Mouse (Mus musculus): ENCODE measurements at regions not wholly inside any gene's neighbourhood (a gene's known extent, or its start where the extent isn't known, plus 50 kb on each side); places are given as distances from the start of the nearest gene placed in this dataset.

- peak in 1 of 2 experiments; percentile 27 for DNase-seq
- intact Hi-C loops (cut with DNase I): no loop called here
Observed at GRCm38 (mm10) chr3:52528521-52528920, 260.4 kb downstream of the Foxo1 start.

GRCm38 (mm10) chr3:52527781-52528180, 259.6 kb downstream of the Foxo1 start:
- peak in 1 of 2 experiments; percentile 25 for DNase-seq
- intact Hi-C loops (cut with DNase I): no loop called here

DNA sequence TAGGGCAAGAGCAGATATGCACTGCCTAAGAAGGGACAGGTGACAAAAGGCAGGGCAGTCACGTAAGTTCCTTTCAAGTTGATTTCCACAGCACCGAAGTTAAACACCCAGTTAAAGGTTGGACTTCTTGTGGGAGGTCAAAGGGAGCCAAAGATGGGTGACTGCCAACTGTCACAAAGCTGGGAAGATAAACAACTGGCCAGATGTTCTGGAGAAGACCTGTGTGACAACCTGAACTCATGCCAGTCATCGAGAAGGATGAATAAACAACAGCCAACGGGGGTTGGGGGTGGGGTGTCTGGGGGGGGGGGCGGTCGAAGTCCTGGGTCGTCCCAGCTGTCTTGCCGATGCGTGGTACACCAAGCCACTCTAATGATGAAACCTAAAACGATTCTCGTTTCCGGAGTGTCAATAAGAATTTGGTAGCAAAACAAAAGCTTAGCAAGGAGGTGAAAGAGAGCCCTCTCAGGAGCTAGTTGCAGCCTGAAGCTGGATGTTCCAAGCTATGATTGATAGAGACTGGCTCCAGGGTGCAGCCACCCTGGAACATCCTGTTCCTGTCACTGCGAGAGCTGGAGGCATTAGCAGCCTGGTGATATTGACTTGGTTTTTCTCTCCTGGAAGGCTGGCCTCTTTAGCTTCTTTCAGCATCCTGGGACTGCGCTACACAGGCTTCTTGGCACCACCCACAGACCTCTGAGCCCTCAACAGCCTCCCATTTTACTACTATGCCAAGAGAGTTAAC, 259.0 kb downstream of the Foxo1 start:
- peak in 1 of 2 experiments; percentile 35 for DNase-seq
- intact Hi-C loops (cut with DNase I): no loop called here

- intact Hi-C loops (cut with DNase I): no loop called here
- no peak for DNase-seq
Observed at GRCm38 (mm10) chr3:52522886-52523285, 254.8 kb downstream of the Foxo1 start.

GRCm38 (mm10) chr3:52520609-52520947, 252.4 kb downstream of the Foxo1 start:
- no peak for DNase-seq
- intact Hi-C loops (cut with DNase I): no loop called here

DNA sequence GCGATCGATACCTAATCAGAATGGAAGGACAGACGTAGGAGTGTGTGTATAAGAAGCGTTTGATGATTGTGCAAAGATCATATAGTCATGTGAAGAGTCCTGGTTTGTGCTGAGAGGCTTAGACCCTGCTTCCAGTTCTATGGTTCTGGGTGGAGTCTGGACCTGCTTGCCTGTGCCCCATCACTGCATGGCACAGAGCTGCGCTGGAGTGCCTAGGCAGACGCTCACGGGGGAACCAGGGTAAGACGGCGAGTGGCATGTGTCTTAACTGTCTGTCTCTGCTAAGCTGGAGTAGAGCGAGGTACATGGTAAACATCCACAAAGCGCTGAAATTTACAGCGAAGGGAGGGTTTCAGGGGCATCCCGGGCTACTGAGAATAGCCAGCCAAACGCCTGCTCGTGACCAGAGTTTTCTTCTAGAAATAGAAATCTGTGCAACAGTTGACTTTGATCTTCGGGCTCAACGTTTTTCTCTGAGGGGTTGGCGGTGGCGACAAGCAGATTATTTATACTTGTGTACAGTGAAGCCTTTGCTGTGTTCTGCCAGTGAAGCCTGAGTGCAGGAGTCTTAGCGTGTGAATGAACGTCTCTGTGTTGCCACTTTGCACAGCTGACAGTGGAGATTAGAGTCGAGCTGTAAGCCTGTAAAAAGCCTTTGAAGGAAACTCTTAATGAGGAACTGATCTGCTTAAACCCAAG, 251.9 kb downstream of the Foxo1 start:
- DNase-seq: no peak
- intact Hi-C loops (cut with DNase I): no loop called here

- DNase-seq: no peak
- intact Hi-C loops (cut with DNase I): no loop called here
Observed at GRCm38 (mm10) chr3:52517808-52518207, 249.7 kb downstream of the Foxo1 start.

DNA sequence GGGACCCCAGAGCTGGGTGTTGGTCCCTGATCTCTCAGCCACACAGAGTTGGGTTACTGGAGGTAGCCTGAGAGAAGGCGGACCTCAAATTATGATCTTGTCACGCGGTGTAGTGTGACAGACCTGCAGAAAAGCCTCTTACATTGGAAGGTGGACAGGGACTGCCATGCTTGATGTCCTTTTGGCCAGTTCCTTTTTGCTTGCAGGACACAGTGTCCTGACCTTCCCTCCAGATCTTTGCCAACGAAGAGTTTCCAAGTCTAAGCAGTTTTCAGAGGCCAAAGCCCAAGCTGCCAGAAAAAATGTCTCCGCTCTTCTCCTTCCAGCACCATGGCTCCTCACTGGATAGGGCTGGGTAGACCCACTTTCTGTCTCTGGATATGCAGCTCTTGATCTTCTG, 248.6 kb downstream of the Foxo1 start:
- intact Hi-C loops (cut with DNase I): no loop called here
- DNase-seq: no peak

DNA sequence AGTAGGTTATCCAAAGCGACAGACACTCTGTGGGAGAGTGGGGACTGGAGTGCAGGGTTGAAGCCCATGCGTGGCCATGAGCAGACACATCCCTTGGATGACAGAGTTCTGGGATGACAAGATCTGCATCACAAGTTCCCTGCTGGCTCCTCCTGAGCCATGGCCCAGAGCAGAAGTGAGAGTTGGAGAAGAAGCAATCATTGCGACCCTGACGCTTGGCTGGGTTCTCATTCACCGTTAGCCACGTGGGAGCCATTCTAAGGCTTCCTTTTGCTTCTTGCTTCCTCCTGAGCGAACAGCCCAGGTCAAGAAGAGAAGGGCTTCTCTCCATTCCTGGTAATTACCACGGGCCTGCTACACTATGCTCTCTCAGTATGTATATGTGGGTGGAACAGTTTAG, 244.6 kb downstream of the Foxo1 start:
- intact Hi-C loops (cut with DNase I): no loop called here
- DNase-seq: no peak

- no peak for DNase-seq
- intact Hi-C loops (cut with DNase I): no loop called here
Observed at GRCm38 (mm10) chr3:52511549-52511948, 243.4 kb downstream of the Foxo1 start.

- DNase-seq: no peak
- intact Hi-C loops (cut with DNase I): no loop called here
Observed at GRCm38 (mm10) chr3:52510831-52511230, 242.7 kb downstream of the Foxo1 start.

GRCm38 (mm10) chr3:52510088-52510765, 242.1 kb downstream of the Foxo1 start:
- no peak for DNase-seq
- intact Hi-C loops (cut with DNase I): no loop called here

DNA sequence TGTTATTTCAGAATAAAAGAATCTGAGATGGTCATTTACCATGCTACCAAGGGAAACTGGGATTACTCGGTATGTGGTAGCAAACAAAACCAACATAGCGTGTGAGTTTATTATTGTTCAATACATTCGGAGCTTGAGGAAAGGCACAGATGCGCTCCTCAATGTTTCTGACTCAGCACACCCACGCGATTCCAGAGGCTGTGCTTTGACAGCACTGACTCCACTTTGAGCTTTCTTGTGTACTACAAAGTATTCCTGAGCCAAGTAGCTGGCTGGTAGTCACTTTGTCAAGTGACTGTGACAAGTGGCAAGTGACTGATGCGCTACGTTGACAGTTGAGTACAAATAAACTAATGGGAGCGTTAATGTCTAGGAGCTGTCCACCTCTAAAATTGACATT, 235.8 kb downstream of the Foxo1 start:
- intact Hi-C loops (cut with DNase I): loop anchor here (10.0 kb wide), 1 partner anchor 239 kb away; the partner anchor contains the start of gene Foxo1
- DNase-seq: no peak

DNA sequence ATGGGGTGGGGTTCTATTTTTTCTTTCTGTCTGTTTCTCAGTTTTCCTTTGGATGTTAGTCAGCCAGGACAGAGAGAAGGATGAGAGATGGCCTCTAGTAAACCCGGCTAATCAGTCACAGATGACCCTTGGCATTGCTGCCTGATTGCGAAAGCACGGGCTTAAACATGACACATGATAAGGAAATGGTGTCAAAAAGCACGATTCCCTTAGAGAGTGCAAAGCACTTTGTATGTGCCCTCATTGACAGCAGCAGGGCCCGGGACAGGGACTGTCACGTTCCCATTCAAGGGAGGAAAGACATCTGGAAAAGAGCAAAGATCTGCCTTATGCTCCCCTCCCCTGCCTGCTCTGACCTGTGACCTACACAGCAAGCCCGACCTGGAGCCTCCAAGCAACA, 234.1 kb downstream of the Foxo1 start:
- peak; percentile 60 to 62 for DNase-seq
- intact Hi-C loops (cut with DNase I): loop anchor here (10.0 kb wide), 1 partner anchor 237 kb away; the partner anchor contains the start of gene Foxo1

DNA sequence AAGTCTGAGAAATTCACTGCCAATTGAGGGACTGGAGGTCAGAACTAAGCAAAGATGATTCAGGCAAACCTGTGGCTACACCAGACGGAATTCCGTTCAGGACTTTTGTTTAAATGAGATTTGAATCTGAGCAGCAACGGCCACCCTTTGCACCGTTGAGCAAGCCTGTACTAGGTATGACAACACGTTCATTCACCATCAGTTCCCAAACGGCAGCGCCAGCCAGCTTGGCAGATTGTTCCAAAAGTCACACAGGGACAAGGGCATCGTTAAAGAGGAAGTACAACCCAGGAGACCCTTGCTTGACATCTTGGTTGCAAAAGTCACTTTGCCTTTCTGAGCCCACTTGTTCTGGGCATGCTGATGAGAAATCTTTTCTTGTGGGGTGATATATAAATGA, 233.5 kb downstream of the Foxo1 start:
- intact Hi-C loops (cut with DNase I): loop anchor here (10.0 kb wide), 1 partner anchor 237 kb away; the partner anchor contains the start of gene Foxo1
- no peak for DNase-seq

DNA sequence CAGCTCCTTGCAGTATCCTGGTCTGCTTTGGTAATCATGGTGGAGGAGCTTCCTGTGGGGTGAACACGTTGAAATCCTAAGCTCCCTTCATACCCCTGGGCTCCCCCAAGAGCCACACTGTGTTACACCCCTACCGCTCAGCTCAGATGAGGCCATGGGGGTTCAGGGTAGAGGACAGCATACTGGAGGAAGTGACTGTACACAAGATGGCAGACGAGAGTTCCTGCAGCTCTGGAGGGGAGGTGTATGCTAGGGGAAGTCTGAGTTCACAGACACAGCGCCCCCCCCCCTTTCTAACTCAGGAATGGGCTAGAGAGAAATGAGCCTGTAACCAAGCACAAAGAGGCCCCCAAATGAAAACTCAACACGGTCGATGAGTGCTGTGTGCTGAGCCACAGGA, 231.9 kb downstream of the Foxo1 start:
- DNase-seq: no peak
- intact Hi-C loops (cut with DNase I): loop anchor here (10.0 kb wide), 1 partner anchor 235 kb away; the partner anchor contains the start of gene Foxo1

GRCm38 (mm10) chr3:52499581-52499980, 231.4 kb downstream of the Foxo1 start:
- no peak for DNase-seq
- intact Hi-C loops (cut with DNase I): no loop called here

- no peak for DNase-seq
- intact Hi-C loops (cut with DNase I): no loop called here
Observed at GRCm38 (mm10) chr3:52498506-52499228, 230.5 kb downstream of the Foxo1 start.

DNA sequence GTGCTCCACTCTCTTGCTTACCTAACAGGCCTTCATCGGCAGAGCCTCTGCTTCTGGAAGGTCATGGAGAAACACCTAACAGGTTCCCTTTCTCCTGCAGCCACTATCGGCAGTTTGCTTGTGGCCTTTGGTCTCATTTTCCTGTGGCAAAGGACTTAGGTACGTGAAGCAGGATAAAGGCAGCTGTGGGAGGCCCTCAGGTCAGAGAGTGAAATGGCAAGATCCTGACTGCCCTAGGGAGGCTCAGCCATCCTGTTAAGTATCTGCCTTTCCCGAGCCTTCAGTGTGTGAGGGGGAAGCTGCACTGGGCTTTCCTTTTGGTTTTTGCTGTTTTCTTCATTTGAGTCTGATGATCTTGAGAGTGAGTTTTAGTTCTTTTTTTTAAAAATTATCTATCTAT, 228.8 kb downstream of the Foxo1 start:
- intact Hi-C loops (cut with DNase I): no loop called here

GRCm38 (mm10) chr3:52495401-52495800, 227.3 kb downstream of the Foxo1 start:
- DNase-seq: no peak
- intact Hi-C loops (cut with DNase I): no loop called here

More for the DNA sequence above, 228.8 kb downstream of the Foxo1 start:
- no peak for DNase-seq

- no peak for DNase-seq
- intact Hi-C loops (cut with DNase I): no loop called here
Observed at GRCm38 (mm10) chr3:52494924-52495323, 226.8 kb downstream of the Foxo1 start.

Measured in heart, postnatal 36 days (tissue).